Mouse (Mus musculus) intestine, embryonic 14.5 days (tissue): Measurements from ENCODE around the gene B3galt1. TPM values are rescaled to one million over a fixed set of nuclear protein-coding genes. Genes with fewer than 3 reads are reported as not detected.

Experiments
- ATAC-seq: fragments of 200-750 bp; cut with Nextera tagmentation; replicated peaks from 2 replicates; pipeline ENCODE4 v1.8.0; 2017; ENCODE audit warnings: low read depth, moderate number of reproducible peaks, moderate TSS enrichment, moderate library complexity; ENCODE audit not compliant: low FRiP score, low TSS enrichment
- DNase-seq: peaks from one replicate; pipeline ENCODE4 v3.0.0-alpha.2; 2018; ENCODE audit warnings: low spot score
- H3K27ac ChIP-seq: fragments of 300-500 bp; sonication (generic); 2 replicates; pipeline ENCODE4 v1.5.1; 2014; ENCODE audit warnings: low read depth, mild to moderate bottlenecking, control low read depth
- H3K27me3 ChIP-seq: fragments of 300-500 bp; sonication (generic); replicated peaks from 2 replicates; pipeline ENCODE4 v1.6.1; 2014; ENCODE audit warnings: low read length, control low read depth; ENCODE audit not compliant: control insufficient read depth, insufficient read depth
- H3K36me3 ChIP-seq: fragments of 300-500 bp; sonication (generic); 2 replicates; pipeline ENCODE4 v1.6.1; 2014; ENCODE audit warnings: low read length, control low read depth; ENCODE audit not compliant: control insufficient read depth, insufficient read depth
- H3K4me1 ChIP-seq: fragments of 300-500 bp; sonication (generic); replicated peaks from 2 replicates; pipeline ENCODE4 v1.6.1; 2014; ENCODE audit warnings: low read length, control low read depth, mixed read lengths; ENCODE audit not compliant: control insufficient read depth, insufficient read depth
- H3K4me2 ChIP-seq: fragments of 300-500 bp; sonication (generic); 2 replicates; pipeline ENCODE4 v1.6.1; 2014; ENCODE audit warnings: low read length
- H3K4me3 ChIP-seq: fragments of 300-500 bp; sonication (generic); 2 replicates; pipeline ENCODE4 v1.5.1; 2014; ENCODE audit warnings: low read depth, low read length, control low read depth, mixed read lengths
- H3K9ac ChIP-seq: fragments of 300-500 bp; sonication (generic); 2 replicates; pipeline ENCODE4 v1.6.1; 2014; ENCODE audit warnings: mild to moderate bottlenecking, low read length
- H3K9me3 ChIP-seq: fragments of 300-500 bp; sonication (generic); 2 replicates; pipeline ENCODE4 v1.6.1; 2016; ENCODE audit warnings: low read length, control low read depth; ENCODE audit not compliant: control insufficient read depth
- WGBS: fragments of 180-500 bp; shearing (Covaris S2); extraction: QIAGEN DNeasy Blood & Tissue Kit; methylation state at CpG from one replicate; pipeline ENCODE4 v1.1.7; 2014; 5-methylcytosine and 5-hydroxymethylcytosine counted together
- polyA plus RNA-seq: library from polyadenylated mRNA; unstranded; fragments of >200 nt; fragmentation: Nextera tagmentation; extraction: Ambion mirVana; gene quantifications from 2 replicates; pipeline ENCODE4 v1.2.1, GENCODE M21; 2014

B3galt1 gene
- polyA plus RNA-seq, 1 experiment from 2014 or later, result 3.9 TPM

GRCm38 (mm10) chr2:67975764-67976163, 410.1 kb downstream of the B3galt1 start:
- H3K27ac ChIP-seq, result no peak overlapping the region
- no peaks in the 10 kb centered on the region for H3K4me1 ChIP-seq
- ATAC-seq, result no peak
- H3K9ac ChIP-seq, result no peak overlapping the region
- DNase-seq, result no peak
- H3K36me3 ChIP-seq, result no peaks in the 10 kb centered on the region
- no peaks in the 10 kb centered on the region for H3K27me3 ChIP-seq
- no peaks in the 10 kb centered on the region for H3K9me3 ChIP-seq
- no peak overlapping the region for H3K4me2 ChIP-seq
- no peak overlapping the region for H3K4me3 ChIP-seq

- ATAC-seq (no peak), DNase-seq (no peak)
Measured at GRCm38 (mm10) chr2:67976488-67976887, 410.8 kb downstream of the B3galt1 start.

GRCm38 (mm10) chr2:67977620-67978262, 412.1 kb downstream of the B3galt1 start:
- no peaks in the 10 kb centered on the region for H3K9me3 ChIP-seq
- no peaks in the 10 kb centered on the region for H3K36me3 ChIP-seq
- H3K4me1 ChIP-seq, result no peaks in the 10 kb centered on the region
- H3K4me2 ChIP-seq, result no peak overlapping the region
- DNase-seq (no peak), ATAC-seq (no peak)
- H3K9ac ChIP-seq, result no peak overlapping the region
- H3K27ac ChIP-seq, result no peak overlapping the region
- H3K27me3 ChIP-seq, result no peaks in the 10 kb centered on the region
- no peak overlapping the region for H3K4me3 ChIP-seq
- WGBS, result 53% methylated on average over 6 of the region's 6 CpGs

More at GRCm38 (mm10) chr2:67976488-67976887, 410.8 kb downstream of the B3galt1 start:
- no peaks in the 10 kb centered on the region for H3K36me3 ChIP-seq
- H3K27me3 ChIP-seq, result no peaks in the 10 kb centered on the region
- no peak overlapping the region for H3K4me2 ChIP-seq
- H3K4me1 ChIP-seq, result no peaks in the 10 kb centered on the region
- H3K4me3 ChIP-seq, result no peak overlapping the region
- no peaks in the 10 kb centered on the region for H3K9me3 ChIP-seq
- no peak overlapping the region for H3K27ac ChIP-seq
- no peak overlapping the region for H3K9ac ChIP-seq
- 82% methylated on average over 4 of the region's 4 CpGs for WGBS

GRCm38 (mm10) chr2:67983563-67983962, 417.9 kb downstream of the B3galt1 start:
- Histone ChIP-seq H3K27ac (no peak overlapping the region), H3K9ac (no peak overlapping the region), H3K4me2 (no peak overlapping the region), H3K9me3 (no peaks in the 10 kb centered on the region), H3K27me3 (no peaks in the 10 kb centered on the region), H3K36me3 (no peaks in the 10 kb centered on the region), H3K4me1 (no peaks in the 10 kb centered on the region), H3K4me3 (no peak overlapping the region)
- DNase-seq (no peak), ATAC-seq (no peak)
- WGBS, result 72% methylated on average over 3 of the region's 3 CpGs

- Histone ChIP-seq H3K4me3 (no peak overlapping the region), H3K27ac (no peak overlapping the region), H3K9me3 (no peaks in the 10 kb centered on the region), H3K4me2 (no peak overlapping the region), H3K27me3 (no peaks in the 10 kb centered on the region), H3K9ac (no peak overlapping the region), H3K4me1 (no peaks in the 10 kb centered on the region), H3K36me3 (no peaks in the 10 kb centered on the region)
- WGBS, result 75% methylated on average over 3 of the region's 3 CpGs
- DNase-seq (no peak), ATAC-seq (no peak)
Measured at GRCm38 (mm10) chr2:67985133-67985532, 419.5 kb downstream of the B3galt1 start.

GRCm38 (mm10) chr2:67993421-67993820, 427.8 kb downstream of the B3galt1 start:
- no peaks in the 10 kb centered on the region for H3K27me3 ChIP-seq
- WGBS, result 96% methylated on average over 1 of the region's 1 CpGs
- DNase-seq (no peak), ATAC-seq (no peak)
- H3K4me3 ChIP-seq, result no peak overlapping the region
- no peaks in the 10 kb centered on the region for H3K9me3 ChIP-seq
- no peaks in the 10 kb centered on the region for H3K36me3 ChIP-seq
- H3K9ac ChIP-seq, result no peak overlapping the region
- no peaks in the 10 kb centered on the region for H3K4me1 ChIP-seq
- H3K4me2 ChIP-seq, result no peak overlapping the region
- H3K27ac ChIP-seq, result no peak overlapping the region

GRCm38 (mm10) chr2:68003091-68003490, 437.4 kb downstream of the B3galt1 start:
- Histone ChIP-seq H3K27ac (no peak overlapping the region), H3K9ac (no peak overlapping the region), H3K27me3 (no peaks in the 10 kb centered on the region), H3K4me3 (no peak overlapping the region), H3K4me2 (no peak overlapping the region), H3K9me3 (no peaks in the 10 kb centered on the region), H3K4me1 (no peaks in the 10 kb centered on the region), H3K36me3 (no peaks in the 10 kb centered on the region)
- DNase-seq (no peak), ATAC-seq (no peak)
- 66% methylated on average over 1 of the region's 1 CpGs for WGBS

GRCm38 (mm10) chr2:68005210-68005609, 439.5 kb downstream of the B3galt1 start:
- no peaks in the 10 kb centered on the region for H3K9me3 ChIP-seq
- H3K9ac ChIP-seq, result no peak overlapping the region
- ATAC-seq, result no peak
- H3K27ac ChIP-seq, result no peak overlapping the region
- no peak for DNase-seq
- no peaks in the 10 kb centered on the region for H3K27me3 ChIP-seq
- no peak overlapping the region for H3K4me3 ChIP-seq
- WGBS, result 95% methylated on average over 9 of the region's 9 CpGs
- H3K4me1 ChIP-seq, result no peaks in the 10 kb centered on the region
- H3K4me2 ChIP-seq, result no peak overlapping the region
- no peaks in the 10 kb centered on the region for H3K36me3 ChIP-seq

GRCm38 (mm10) chr2:68005711-68006110, 440.0 kb downstream of the B3galt1 start:
- no peak for ATAC-seq
- H3K4me2 ChIP-seq, result no peak overlapping the region
- no peaks in the 10 kb centered on the region for H3K27me3 ChIP-seq
- no peak overlapping the region for H3K4me3 ChIP-seq
- H3K27ac ChIP-seq, result no peak overlapping the region
- H3K9ac ChIP-seq, result no peak overlapping the region
- no peaks in the 10 kb centered on the region for H3K9me3 ChIP-seq
- H3K4me1 ChIP-seq, result no peaks in the 10 kb centered on the region
- no peak for DNase-seq
- no peaks in the 10 kb centered on the region for H3K36me3 ChIP-seq
- whole genome bisulfite sequencing, result 55% methylated on average over 7 of the region's 7 CpGs
